Mouse (Mus musculus): Measurements from ENCODE around the gene Eva1c.

The Eva1c gene

GRCm38 (mm10) chr16:90826041-90826440 lies 478 bp upstream of the Eva1c start:
- no peak for DNase-seq (ENCODE audit: low spot score)

- no peak for DNase-seq (ENCODE audit: low spot score)
Observed at GRCm38 (mm10) chr16:90827498-90827897, 979 bp downstream of the Eva1c start.

- DNase-seq (ENCODE audit: low spot score): no peak
Observed at GRCm38 (mm10) chr16:90829136-90829535, 2.6 kb downstream of the Eva1c start.

- DNase-seq (ENCODE audit: low spot score): peak; percentile 74
Observed at GRCm38 (mm10) chr16:90829894-90830685, 3.6 kb downstream of the Eva1c start.

GRCm38 (mm10) chr16:90830686-90831439 lies 4.3 kb downstream of the Eva1c start:
- DNase-seq (ENCODE audit: low spot score): peak; percentile 70

- no peak for DNase-seq (ENCODE audit: low spot score)
Observed at GRCm38 (mm10) chr16:90831676-90832075, 5.2 kb downstream of the Eva1c start.

GRCm38 (mm10) chr16:90832495-90832894 lies 6.0 kb downstream of the Eva1c start:
- DNase-seq (ENCODE audit: low spot score): no peak

GRCm38 (mm10) chr16:90833041-90833791 lies 6.7 kb downstream of the Eva1c start:
- no peak for DNase-seq (ENCODE audit: low spot score)

- no peak for DNase-seq (ENCODE audit: low spot score)
Observed at GRCm38 (mm10) chr16:90837431-90837830, 10.9 kb downstream of the Eva1c start.

- no peak for DNase-seq (ENCODE audit: low spot score)
Observed at GRCm38 (mm10) chr16:90842164-90842563, 15.6 kb downstream of the Eva1c start.

GRCm38 (mm10) chr16:90845038-90845437 lies 18.5 kb downstream of the Eva1c start:
- DNase-seq (ENCODE audit: low spot score): no peak

GRCm38 (mm10) chr16:90845591-90845990 lies 19.1 kb downstream of the Eva1c start:
- DNase-seq (ENCODE audit: low spot score): no peak

GRCm38 (mm10) chr16:90848697-90849096 lies 22.2 kb downstream of the Eva1c start:
- no peak for DNase-seq (ENCODE audit: low spot score)

- DNase-seq (ENCODE audit: low spot score): no peak
Observed at GRCm38 (mm10) chr16:90849262-90849661, 22.7 kb downstream of the Eva1c start.

GRCm38 (mm10) chr16:90850881-90851280 lies 24.4 kb downstream of the Eva1c start:
- DNase-seq (ENCODE audit: low spot score): no peak

- no peak for DNase-seq (ENCODE audit: low spot score)
Observed at GRCm38 (mm10) chr16:90851621-90852334, 25.3 kb downstream of the Eva1c start.

- no peak for DNase-seq (ENCODE audit: low spot score)
Observed at GRCm38 (mm10) chr16:90856552-90857200, 30.2 kb downstream of the Eva1c start.

- no peak for DNase-seq (ENCODE audit: low spot score)
Observed at GRCm38 (mm10) chr16:90858206-90858605, 31.7 kb downstream of the Eva1c start.

- DNase-seq (ENCODE audit: low spot score): no peak
Observed at GRCm38 (mm10) chr16:90863036-90863435, 36.5 kb downstream of the Eva1c start.

- DNase-seq (ENCODE audit: low spot score): no peak
Observed at GRCm38 (mm10) chr16:90863468-90864046, 37.0 kb downstream of the Eva1c start.

GRCm38 (mm10) chr16:90864693-90865092 lies 38.2 kb downstream of the Eva1c start:
- no peak for DNase-seq (ENCODE audit: low spot score)
